Mouse (Mus musculus) hindbrain, embryonic 15.5 days (tissue): ENCODE measurements at regions not wholly inside any gene's neighbourhood (a gene's known extent, or its start where the extent isn't known, plus 50 kb on each side); places are given as distances from the start of the nearest gene placed in this dataset.

Source experiments
- ATAC-seq: fragments of 200-750 bp; cut with Nextera tagmentation; 2 replicates; pipeline ENCODE4 v1.8.0; 2017; ENCODE audit warnings: low read depth, moderate number of reproducible peaks, moderate TSS enrichment; ENCODE audit not compliant: low FRiP score
- H3K27ac ChIP-seq: fragments of 300-500 bp; sonication (generic); replicated peaks from 2 replicates; pipeline ENCODE4 v1.5.1; 2015; ENCODE audit warnings: mild to moderate bottlenecking, inconsistent platforms
- H3K27me3 ChIP-seq: fragments of 300-500 bp; sonication (generic); 2 replicates; pipeline ENCODE4 v1.6.1; 2015; ENCODE audit warnings: control low read depth, inconsistent platforms
- H3K36me3 ChIP-seq: fragments of 300-500 bp; sonication (generic); 2 replicates; pipeline ENCODE4 v1.6.1; 2015; ENCODE audit warnings: control low read depth, inconsistent platforms
- H3K4me1 ChIP-seq: fragments of 300-500 bp; sonication (generic); replicated peaks from 2 replicates; pipeline ENCODE4 v1.6.1; 2015; ENCODE audit warnings: control low read depth, inconsistent platforms
- H3K4me2 ChIP-seq: fragments of 300-500 bp; sonication (generic); 2 replicates; pipeline ENCODE4 v1.6.1; 2015; ENCODE audit warnings: moderate library complexity, mild to moderate bottlenecking, inconsistent platforms
- H3K4me3 ChIP-seq: fragments of 300-500 bp; sonication (generic); 2 replicates; pipeline ENCODE4 v1.5.1; 2015; ENCODE audit warnings: mild to moderate bottlenecking, inconsistent platforms
- H3K9ac ChIP-seq: fragments of 300-500 bp; sonication (generic); 2 replicates; pipeline ENCODE4 v1.6.1; 2015; ENCODE audit warnings: inconsistent platforms
- H3K9me3 ChIP-seq: fragments of 300-500 bp; sonication (generic); 2 replicates; pipeline ENCODE4 v1.6.1; 2016; ENCODE audit warnings: control low read depth, inconsistent platforms
- WGBS: fragments of 180-500 bp; shearing (Covaris S2); methylation state at CpG from one replicate; pipeline ENCODE4 v1.1.7; 2015; 5-methylcytosine and 5-hydroxymethylcytosine counted together

DNA sequence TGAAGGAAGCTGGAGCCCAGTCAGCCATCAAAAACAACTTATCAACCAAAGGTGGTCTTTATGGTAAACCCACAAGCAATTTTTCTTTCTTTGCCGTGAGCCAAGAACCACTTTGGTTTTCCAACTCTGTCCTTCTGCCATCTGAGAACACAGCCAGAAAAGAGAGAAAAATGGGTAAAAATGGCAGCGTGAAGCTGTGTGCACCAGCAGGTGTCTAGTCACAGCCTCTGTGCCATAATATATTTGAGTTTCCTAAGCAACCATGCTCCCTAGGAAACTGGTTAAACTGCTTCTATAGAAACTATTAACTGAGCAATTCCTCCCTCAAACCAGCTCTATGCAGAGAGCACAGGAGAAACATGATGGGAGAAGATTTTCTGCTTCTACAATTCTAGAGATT, 1402.2 kb downstream of the Pcdh9 start:
- no peaks in the 10 kb centered on the region for H3K27me3 ChIP-seq
- 44% methylated on average over 2 of the region's 2 CpGs for WGBS
- no peak overlapping the region for H3K27ac ChIP-seq
- no peaks in the 10 kb centered on the region for H3K9me3 ChIP-seq
- no peak overlapping the region for H3K4me3 ChIP-seq
- no peaks in the 10 kb centered on the region for H3K4me1 ChIP-seq
- no peaks in the 10 kb centered on the region for H3K36me3 ChIP-seq
- H3K4me2 ChIP-seq, result no peak overlapping the region
- peak; percentile 68; the same call in 1 of the 2 replicates for ATAC-seq
- no peak overlapping the region for H3K9ac ChIP-seq
